In genomic region chr7:141952920-141953319, GRCm38 (mm10) we compare ENCODE assay signal across 29 mouse cellular contexts. TPM values are rescaled to one million over a fixed set of nuclear protein-coding genes. Genes with fewer than 3 reads are reported as not detected.
DNase-seq lines count a peak whose midpoint lies in the region; TF ChIP-seq lines count a peak whose summit lies in the region.
"Had no signal": no experiment of that assay in that cellular context is flagged by ENCODE, and none has a peak within 500 bp of the region (broad histone marks: within the 10 kb centered on the region; RNA-seq: fewer than 3 reads in every experiment).

No protein-coding gene starts in this region.

- peak; percentile 62 for DNase-seq in cerebellum, adult 9-10 months
- DNase-seq in cerebellum, postnatal 36 days = no peak
- no peak for DNase-seq in left cerebral cortex, adult 2 months (ENCODE audit: extremely low spot score in 1 of 2, low spot score in 2 of 2)
- no peak for DNase-seq in left cerebral cortex, postnatal 10 days (ENCODE audit: extremely low spot score in 1 of 2, low spot score in 2 of 2)
- DNase-seq in 3T3-L1 (ENCODE audit: low read depth, low spot score) = peak; percentile 2
- peak; percentile 40 to 56 for DNase-seq in cerebellum, postnatal 25 days
- no peak for DNase-seq in urinary bladder, postnatal 10 days (ENCODE audit: low spot score)
- DNase-seq: adrenal gland, adult 2 months; B cell, adult 2 months; embryo, embryonic 11 days; gastrocnemius, adult 2 months; gastrocnemius, postnatal 36 days; heart, adult 18-20 months; heart, postnatal 4 days; kidney, adult 18-20 months; kidney, postnatal 25 days; liver, embryonic 13.5 days; lung, adult 18-20 months; lung, postnatal 4 days had no signal

- intact Hi-C loops in left cerebral cortex, adult 2 months (cut with DNase I) = no loop called here
- intact Hi-C loops in left cerebral cortex, postnatal 10 days (cut with DNase I) = no loop called here

- TF ChIP-seq CTCF in left cerebral cortex, adult 2 months (IDR thresholded peaks at IDR 0.05) = no peak

- H3K27ac ChIP-seq in left cerebral cortex, adult 2 months = peak overlapping the region; percentile 82
- H3K27ac ChIP-seq: embryonic facial prominence, embryonic 12.5 days; gastrocnemius, adult 2 months; hindbrain, embryonic 15.5 days; kidney, embryonic 15.5 days; limb, embryonic 10.5 days; limb, embryonic 15.5 days; liver, embryonic 13.5 days; midbrain, embryonic 12.5 days; stomach, embryonic 15.5 days had no signal

- no peak overlapping the region; the same call in 1 of the 2 replicates for H3K4me3 ChIP-seq in left cerebral cortex, adult 2 months
- H3K4me3 ChIP-seq: embryonic facial prominence, embryonic 12.5 days; gastrocnemius, adult 2 months; heart, embryonic 12.5 days; kidney, embryonic 15.5 days; limb, embryonic 10.5 days; limb, embryonic 15.5 days; liver, embryonic 13.5 days; megakaryocyte, embryonic 14.5 days; stomach, embryonic 15.5 days had no signal

RNA-seq across cellular contexts. Expression of gene Brsk2, which starts 3.4 kb away (rescaled TPM):
- 100 to 1,000 TPM; 223 to 224 TPM for total RNA-seq in left cerebral cortex, adult 2 months (2021)
- total RNA-seq in left cerebral cortex, postnatal 10 days (2021) = 100 to 1,000 TPM; 175 TPM
- total RNA-seq: monocyte, adult 5-6 weeks had no signal

RNA-seq across cellular contexts. Expression of gene Tollip, which starts 34.6 kb away (rescaled TPM):
- total RNA-seq in left cerebral cortex, adult 2 months (2021) = 100 to 1,000 TPM; 116 to 132 TPM
- 100 to 1,000 TPM; 120 to 128 TPM for total RNA-seq in left cerebral cortex, postnatal 10 days (2021)

Comparison
In these comparisons a context has a peak if more than half of its experiments do, and no peak if none do; other contexts are left out.
1. DNase-seq: peak in cerebellum, adult 9-10 months (single experiment), 3T3-L1 (single experiment) and cerebellum, postnatal 25 days (2 of 2); none in cerebellum, postnatal 36 days (0 of 2), left cerebral cortex, adult 2 months (0 of 2), left cerebral cortex, postnatal 10 days (0 of 2) and urinary bladder, postnatal 10 days (single experiment).